Mouse (Mus musculus) heart, embryonic 16.5 days (tissue): Measurements from ENCODE around the gene Kat8. TPM values are rescaled to one million over a fixed set of nuclear protein-coding genes. Genes with fewer than 3 reads are reported as not detected.

Source experiments
- ATAC-seq: fragments of 200-750 bp; cut with Nextera tagmentation; replicated peaks from 2 replicates; pipeline ENCODE4 v1.8.0; 2017; ENCODE audit warnings: moderate number of reproducible peaks; ENCODE audit not compliant: insufficient read depth, low FRiP score; ENCODE audit errors: extremely low read depth
- H3K27ac ChIP-seq: fragments of 300-500 bp; sonication (generic); 2 replicates; pipeline ENCODE4 v1.5.1; 2014; ENCODE audit warnings: mild to moderate bottlenecking, low read length, control low read depth, moderate library complexity
- H3K27me3 ChIP-seq: fragments of 300-500 bp; sonication (generic); 2 replicates; pipeline ENCODE4 v1.6.1; 2014; ENCODE audit warnings: low read length, mixed read lengths; ENCODE audit not compliant: control insufficient read depth, insufficient read depth
- H3K36me3 ChIP-seq: fragments of 300-500 bp; sonication (generic); 2 replicates; pipeline ENCODE4 v1.6.1; 2014; ENCODE audit not compliant: control insufficient read depth, insufficient read depth
- H3K4me1 ChIP-seq: fragments of 300-500 bp; sonication (generic); 2 replicates; pipeline ENCODE4 v1.6.1; 2014; ENCODE audit warnings: low read length, mixed read lengths; ENCODE audit not compliant: control insufficient read depth, insufficient read depth
- H3K4me2 ChIP-seq: fragments of 300-500 bp; sonication (generic); 2 replicates; pipeline ENCODE4 v1.6.1; 2014; ENCODE audit warnings: low read depth, mild to moderate bottlenecking, control low read depth, low read length
- H3K4me3 ChIP-seq: fragments of 300-500 bp; sonication (generic); 2 replicates; pipeline ENCODE4 v1.5.1; 2014; ENCODE audit warnings: mild to moderate bottlenecking, control low read depth, low read length
- H3K9ac ChIP-seq: fragments of 300-500 bp; sonication (generic); 2 replicates; pipeline ENCODE4 v1.6.1; 2014; ENCODE audit warnings: low read length, control low read depth
- H3K9me3 ChIP-seq: fragments of 300-500 bp; sonication (generic); replicated peaks from 2 replicates; pipeline ENCODE4 v1.6.1; 2016; ENCODE audit warnings: low read length; ENCODE audit not compliant: control insufficient read depth
- WGBS: fragments of 180-500 bp; shearing (Covaris S2); extraction: QIAGEN DNeasy Blood & Tissue Kit; methylation state at CpG from one replicate; pipeline ENCODE4 v1.1.7; 2014; 5-methylcytosine and 5-hydroxymethylcytosine counted together
- polyA plus RNA-seq: library from polyadenylated mRNA; unstranded; fragments of >200 nt; fragmentation: Nextera tagmentation; extraction: Ambion mirVana; gene quantifications from 2 replicates; pipeline ENCODE4 v1.2.1, GENCODE M21; 2015

Kat8 gene
- 26.1 and 30.4 TPM in 2 replicates for polyA plus RNA-seq

DNA sequence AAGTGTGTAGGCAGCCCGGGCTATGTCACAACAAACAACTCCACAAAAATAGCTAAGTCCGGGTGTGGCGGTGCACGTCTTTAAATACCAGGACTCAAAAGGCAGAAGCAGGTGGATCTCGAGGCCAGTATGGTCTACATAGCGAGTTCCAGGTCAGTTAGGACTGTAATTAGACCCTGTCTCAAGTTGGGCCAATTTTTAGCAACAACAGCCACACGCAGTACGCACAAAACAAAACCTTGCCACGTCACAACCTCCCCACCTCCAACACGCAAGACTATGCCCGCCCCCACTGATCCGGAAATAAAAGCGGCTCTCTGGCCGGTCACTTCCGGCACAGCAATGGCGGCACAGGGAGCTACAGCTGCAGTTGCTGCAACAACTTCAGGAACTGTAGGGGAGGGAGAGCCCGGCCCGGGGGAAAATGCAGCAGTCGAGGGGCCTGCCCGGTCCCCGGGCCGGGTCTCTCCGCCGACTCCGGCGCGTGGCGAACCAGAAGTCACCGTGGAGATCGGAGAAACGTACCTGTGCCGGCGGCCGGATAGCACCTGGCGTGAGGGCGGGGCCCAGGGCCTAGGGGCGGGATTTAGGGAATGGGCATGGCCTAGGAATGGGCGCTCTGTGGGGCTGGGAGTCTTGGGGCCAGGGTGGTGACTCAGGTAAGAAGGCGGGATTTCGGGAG, at the start of gene Kat8:
Gene Kat8, plus strand, starts transcription at position 327 of the 682 bp plus-strand sequence.
- no peaks in the 10 kb centered on the region for H3K27me3 ChIP-seq
- peak; percentile 93 for ATAC-seq
- peak within 1 kb of the TSS; percentile 74 for H3K4me2 ChIP-seq
- 1% methylated on average over 40 of the region's 40 CpGs for WGBS
- peaks cover 7% of the 10 kb centered on the region for H3K4me1 ChIP-seq
- H3K27ac ChIP-seq = peak within 1 kb of the TSS; percentile 83
- H3K9me3 ChIP-seq = no peaks in the 10 kb centered on the region
- H3K4me3 ChIP-seq = peak within 1 kb of the TSS; percentile 94
- H3K9ac ChIP-seq = peak within 1 kb of the TSS; percentile 91
- peaks cover 36% of the 10 kb centered on the region for H3K36me3 ChIP-seq

DNA sequence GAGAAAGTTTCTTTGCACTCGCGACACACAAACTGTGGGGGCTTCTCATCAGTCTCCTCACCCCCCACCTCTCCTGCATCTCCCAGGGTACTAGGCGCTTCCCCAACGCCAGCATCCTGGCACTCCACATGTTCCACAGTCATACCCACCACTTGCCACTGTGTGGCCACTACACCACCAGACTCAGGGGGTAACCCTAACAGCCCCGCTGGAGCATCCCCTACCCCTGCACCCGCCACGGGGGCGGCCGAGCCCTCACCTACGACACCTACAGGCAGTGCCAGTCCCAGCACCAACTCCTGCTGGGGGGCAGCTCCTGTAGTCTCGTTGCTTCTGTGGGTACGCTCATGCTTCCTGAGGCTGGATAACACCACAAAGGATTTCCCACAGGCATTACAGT, 45.9 kb upstream of the Kat8 start:
- no peak overlapping the region for H3K4me3 ChIP-seq
- H3K4me2 ChIP-seq = no peak overlapping the region
- H3K36me3 ChIP-seq = peaks cover 22% of the 10 kb centered on the region
- H3K4me1 ChIP-seq = peaks cover 4% of the 10 kb centered on the region; the same call in 1 of the 2 replicates
- no peak overlapping the region for H3K27ac ChIP-seq
- H3K9me3 ChIP-seq = no peaks in the 10 kb centered on the region
- no peaks in the 10 kb centered on the region for H3K27me3 ChIP-seq
- H3K9ac ChIP-seq = no peak overlapping the region
- WGBS = 94% methylated on average over 12 of the region's 12 CpGs
- ATAC-seq = no peak

DNA sequence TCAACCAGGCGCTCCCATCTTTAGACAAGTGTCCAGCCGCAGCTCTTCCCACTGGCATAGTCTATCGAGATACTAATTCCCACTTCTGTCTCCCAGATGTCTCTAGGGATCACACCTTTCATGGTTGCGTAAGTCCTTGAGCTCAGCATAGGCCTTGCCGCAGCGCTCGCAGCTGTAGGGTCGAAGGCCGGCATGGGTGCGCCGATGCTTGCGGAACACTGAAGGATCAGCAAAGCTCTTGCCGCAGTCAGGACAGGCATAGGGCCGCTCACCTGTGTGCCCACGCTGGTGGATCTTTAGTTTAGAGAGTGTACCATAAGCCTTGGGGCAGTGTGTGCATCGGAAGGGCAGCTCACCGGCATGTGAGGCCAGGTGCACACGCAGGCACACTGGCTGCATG, 44.7 kb upstream of the Kat8 start:
- ATAC-seq = no peak
- Histone ChIP-seq H3K27ac (no peak overlapping the region), H3K4me3 (no peak overlapping the region), H3K9me3 (no peaks in the 10 kb centered on the region), H3K9ac (no peak overlapping the region), H3K4me1 (peaks cover 4% of the 10 kb centered on the region; the same call in 1 of the 2 replicates), H3K27me3 (no peaks in the 10 kb centered on the region), H3K36me3 (peaks cover 22% of the 10 kb centered on the region), H3K4me2 (no peak overlapping the region)
- 95% methylated on average over 18 of the region's 18 CpGs for WGBS

DNA sequence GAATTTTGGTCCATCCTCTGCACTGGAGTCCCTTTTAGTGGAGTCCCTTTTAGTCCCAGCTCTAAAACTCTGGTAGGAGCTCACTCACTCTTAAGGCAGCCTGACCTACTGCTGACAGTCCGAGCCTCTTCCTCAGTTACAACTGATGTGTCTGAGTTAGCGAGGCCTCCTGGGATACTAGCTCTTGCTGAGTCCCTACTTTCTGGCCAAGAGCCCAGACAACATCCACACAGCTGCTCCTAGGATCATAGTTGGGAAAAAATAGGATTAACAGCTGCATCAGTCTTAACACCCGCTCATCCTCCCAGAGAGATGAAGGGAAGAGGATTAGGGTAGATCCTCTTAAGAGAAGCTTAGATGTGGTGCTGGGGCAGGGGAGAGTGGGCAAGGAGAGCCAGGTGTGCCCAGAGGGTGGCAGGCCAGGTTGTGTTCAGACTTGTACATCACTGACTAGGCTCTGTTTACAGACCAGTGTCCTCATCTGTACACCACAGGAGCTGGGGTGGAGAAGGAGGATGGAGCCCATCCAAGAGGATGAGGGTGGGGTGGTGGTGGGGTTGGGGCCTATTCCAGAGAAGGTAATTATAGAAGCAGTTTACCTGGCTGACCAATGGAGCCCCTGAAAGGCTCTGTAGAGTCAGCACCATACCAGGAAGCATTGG, 43.0 kb upstream of the Kat8 start:
- H3K4me2 ChIP-seq = no peak overlapping the region
- H3K27ac ChIP-seq = 0 out of 2 replicates have a peak overlapping the region, but pooled peaks have one; percentile 9
- no peak overlapping the region for H3K4me3 ChIP-seq
- peaks cover 22% of the 10 kb centered on the region for H3K36me3 ChIP-seq
- 0 out of 2 replicates have a peak overlapping the region, but pooled peaks have one; percentile 7 for H3K9ac ChIP-seq
- 45% methylated on average over 3 of the region's 3 CpGs for whole genome bisulfite sequencing
- peaks cover 8% of the 10 kb centered on the region for H3K4me1 ChIP-seq
- H3K9me3 ChIP-seq = no peaks in the 10 kb centered on the region
- H3K27me3 ChIP-seq = no peaks in the 10 kb centered on the region
- ATAC-seq = no peak

DNA sequence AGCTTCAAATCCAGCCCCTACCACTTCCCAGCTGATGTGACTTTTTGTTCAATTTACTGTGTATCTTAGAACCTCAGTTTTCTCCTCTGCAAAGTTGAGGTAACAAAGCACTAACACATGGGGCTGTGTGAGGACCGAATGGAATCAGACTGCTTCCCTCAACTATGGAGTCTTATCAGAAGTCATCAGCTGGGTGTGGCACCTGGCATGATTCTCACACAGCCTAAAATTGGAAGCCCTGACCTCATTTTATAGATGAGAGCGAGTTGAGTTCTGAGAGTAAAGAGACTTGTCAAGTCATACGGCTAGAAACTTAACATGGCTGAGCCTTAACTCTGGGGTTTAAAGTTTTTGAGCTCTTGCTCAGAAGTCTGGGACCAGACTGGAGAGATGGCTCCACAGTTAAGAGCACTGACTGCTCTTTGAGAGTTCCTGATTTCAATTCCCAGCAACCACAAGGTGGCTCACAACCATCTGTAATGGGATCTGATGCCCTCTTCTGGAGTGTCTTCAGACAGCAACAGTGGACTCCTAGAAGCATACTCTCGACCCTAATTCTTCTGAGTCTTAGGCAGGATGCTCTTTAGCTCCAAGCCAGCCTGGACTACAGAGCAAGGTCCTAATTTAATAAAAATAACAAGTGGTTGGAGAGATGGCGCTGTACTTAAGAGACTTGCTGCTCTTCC, 42.0 kb upstream of the Kat8 start:
- Histone ChIP-seq H3K4me1 (peaks cover 16% of the 10 kb centered on the region), H3K27me3 (no peaks in the 10 kb centered on the region), H3K36me3 (peaks cover 22% of the 10 kb centered on the region), H3K4me3 (no peak overlapping the region), H3K9me3 (no peaks in the 10 kb centered on the region), H3K9ac (no peak overlapping the region), H3K27ac (no peak overlapping the region), H3K4me2 (no peak overlapping the region)
- no peak for ATAC-seq
- WGBS = 82% methylated on average over 5 of the region's 5 CpGs

DNA sequence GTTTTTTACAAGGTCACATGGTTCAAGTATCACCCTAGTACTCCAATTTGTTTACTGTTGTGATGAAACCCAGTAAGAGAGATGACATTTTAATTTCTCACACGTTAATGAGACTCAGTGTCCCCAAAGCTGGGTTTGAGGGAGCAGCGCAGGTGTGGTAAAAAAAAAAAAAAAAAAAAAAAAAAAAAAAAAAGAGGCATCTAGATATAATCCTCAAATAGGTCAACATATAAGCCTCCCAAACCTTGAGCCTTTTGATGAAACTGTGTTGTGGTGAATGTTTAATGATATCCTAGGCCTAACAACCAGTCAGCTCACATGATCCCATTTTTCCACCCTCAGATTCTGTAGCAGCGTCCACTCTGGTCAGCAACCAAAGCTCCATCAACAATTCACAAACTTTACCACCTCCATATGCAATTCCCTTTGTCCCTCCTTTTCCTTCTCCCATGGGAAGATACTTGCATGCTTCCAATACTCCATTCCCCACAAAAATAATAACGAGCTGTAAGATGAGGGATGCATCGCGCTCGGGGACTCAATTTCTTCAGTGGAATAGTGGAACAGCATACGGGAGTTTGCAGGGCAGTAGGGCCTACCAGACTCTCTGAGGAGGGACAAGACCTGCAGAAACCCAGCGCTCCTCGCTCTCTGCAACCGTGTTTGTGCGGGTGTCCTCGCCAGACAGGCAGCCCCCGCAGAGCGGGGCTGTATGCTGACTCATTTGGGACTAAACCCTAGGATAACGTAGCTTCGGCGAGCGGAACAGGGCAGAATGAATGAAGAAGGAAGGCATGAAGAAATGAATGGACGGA, 37.3 kb upstream of the Kat8 start:
- H3K27me3 ChIP-seq = no peaks in the 10 kb centered on the region
- H3K36me3 ChIP-seq = peaks cover 19% of the 10 kb centered on the region
- H3K4me2 ChIP-seq = peak overlapping the region; percentile 89
- H3K27ac ChIP-seq = peak overlapping the region; percentile 98
- WGBS = 5% methylated on average over 20 of the region's 20 CpGs
- peak overlapping the region; percentile 96 for H3K9ac ChIP-seq
- H3K9me3 ChIP-seq = no peaks in the 10 kb centered on the region
- peak overlapping the region; percentile 88 for H3K4me3 ChIP-seq
- ATAC-seq = 0 out of 2 replicates have a peak, but pooled peaks have one; percentile 1
- peaks cover 16% of the 10 kb centered on the region for H3K4me1 ChIP-seq

DNA sequence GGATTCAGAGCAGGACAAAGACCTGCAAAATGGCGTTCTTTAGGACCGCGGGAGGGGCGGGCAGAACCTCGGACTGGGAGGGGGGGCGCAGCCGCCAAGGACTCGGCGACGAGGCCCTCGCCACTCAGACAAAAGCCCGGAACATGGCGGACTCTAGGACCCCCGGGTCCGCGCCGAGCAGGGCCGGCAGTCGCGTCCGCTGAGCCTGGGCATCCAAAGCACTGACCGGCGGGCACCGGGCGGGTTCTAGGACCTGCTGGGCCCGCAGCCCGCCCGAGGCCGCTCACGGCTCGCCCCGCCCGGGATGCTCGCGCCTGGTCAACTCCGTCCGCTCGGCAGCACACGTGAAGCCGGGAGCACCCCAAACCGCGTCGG, 36.7 kb upstream of the Kat8 start:
- WGBS = under 1% methylated on average over 43 of the region's 43 CpGs
- peaks cover 23% of the 10 kb centered on the region for H3K36me3 ChIP-seq

DNA sequence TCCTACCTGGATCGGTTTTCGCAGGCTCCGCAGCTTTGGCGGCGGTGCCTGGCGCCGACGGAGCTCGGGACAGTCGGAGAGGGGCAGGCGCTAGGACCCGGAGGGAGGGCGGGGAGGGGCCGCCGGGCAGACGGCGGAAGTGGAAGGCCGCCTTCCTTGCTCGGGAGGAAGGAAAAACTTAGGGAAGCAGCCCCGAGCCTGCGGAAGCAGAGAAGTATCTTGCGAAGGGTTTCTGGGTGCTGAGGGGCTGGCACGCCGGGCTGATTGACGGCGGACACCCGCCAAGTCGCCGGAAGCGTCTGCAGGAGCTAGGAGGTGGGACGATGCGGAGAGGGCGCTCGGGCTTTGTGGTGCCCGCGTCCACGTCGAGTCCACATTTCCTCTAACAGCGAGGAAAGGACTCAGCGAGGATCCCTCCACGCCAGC, 36.3 kb upstream of the Kat8 start, which contains the start of gene Zfp646:
Gene Zfp646, plus strand, starts transcription at position 181 of the 426 bp plus-strand sequence.
- H3K4me1 ChIP-seq = peaks cover 16% of the 10 kb centered on the region
- peak within 1 kb of the TSS; percentile 96 for H3K9ac ChIP-seq
- peak; percentile 89 for ATAC-seq
- no peaks in the 10 kb centered on the region for H3K27me3 ChIP-seq
- under 1% methylated on average over 41 of the region's 41 CpGs for WGBS
- no peaks in the 10 kb centered on the region for H3K9me3 ChIP-seq
- H3K27ac ChIP-seq = peak within 1 kb of the TSS; percentile 98
- peaks cover 25% of the 10 kb centered on the region for H3K36me3 ChIP-seq
- peak within 1 kb of the TSS; percentile 89 for H3K4me2 ChIP-seq
- peak within 1 kb of the TSS; percentile 88 for H3K4me3 ChIP-seq

More for the DNA sequence above, 36.7 kb upstream of the Kat8 start:
- peaks cover 16% of the 10 kb centered on the region for H3K4me1 ChIP-seq
- no peaks in the 10 kb centered on the region for H3K9me3 ChIP-seq
- peak; percentile 89 for ATAC-seq
- H3K9ac ChIP-seq = peak overlapping the region; percentile 96
- H3K27me3 ChIP-seq = no peaks in the 10 kb centered on the region
- H3K4me2 ChIP-seq = peak overlapping the region; percentile 89
- peak overlapping the region; percentile 98 for H3K27ac ChIP-seq
- peak overlapping the region; percentile 88 for H3K4me3 ChIP-seq
